Mouse (Mus musculus): ENCODE data around the gene B3gnt7. TPM values are rescaled to one million over a fixed set of nuclear protein-coding genes. Genes with fewer than 3 reads are reported as not detected.
"Not testable (repeated sequence)": the region's sequence is repeated elsewhere in the genome, so short reads cannot be mapped to it uniquely, and the experiment has no call there.

Gene B3gnt7
- total RNA-seq, 2 experiments from 2014 or later, result 10.0 to 10.6 TPM

GRCm38 (mm10) chr1:86301221-86302091 is 1.2 kb upstream of the B3gnt7 start:
- no peak for DNase-seq
- intact Hi-C loops (cut with DNase I), result no loop called here

GRCm38 (mm10) chr1:86303063-86303872 is 636 bp downstream of the B3gnt7 start:
- intact Hi-C loops (cut with DNase I), result no loop called here
- DNase-seq, result peak; percentile 66

- intact Hi-C loops (cut with DNase I), result no loop called here
- DNase-seq, result no peak
These were observed 1.2 kb downstream of the B3gnt7 start for GRCm38 (mm10) chr1:86303873-86304250.

GRCm38 (mm10) chr1:86306686-86307085 is 4.1 kb downstream of the B3gnt7 start:
- intact Hi-C loops (cut with DNase I), result no loop called here

GRCm38 (mm10) chr1:86307177-86307762 is 4.6 kb downstream of the B3gnt7 start:
- intact Hi-C loops (cut with DNase I), result no loop called here
- no peak for DNase-seq

More at GRCm38 (mm10) chr1:86306686-86307085, 4.1 kb downstream of the B3gnt7 start:
- no peak for DNase-seq

- intact Hi-C loops (cut with DNase I), result no loop called here
- DNase-seq, result no peak
These were observed 5.4 kb downstream of the B3gnt7 start for GRCm38 (mm10) chr1:86307871-86308641.

GRCm38 (mm10) chr1:86309270-86309833 is 6.7 kb downstream of the B3gnt7 start:
- DNase-seq, result no peak
- intact Hi-C loops (cut with DNase I), result no loop called here

- intact Hi-C loops (cut with DNase I), result no loop called here
- no peak for DNase-seq
These were observed 8.1 kb downstream of the B3gnt7 start for GRCm38 (mm10) chr1:86310536-86311310.

- DNase-seq, result no peak
- intact Hi-C loops (cut with DNase I), result no loop called here
These were observed 8.9 kb downstream of the B3gnt7 start for GRCm38 (mm10) chr1:86311467-86312005.

- no peak for DNase-seq
- intact Hi-C loops (cut with DNase I), result no loop called here
These were observed 9.6 kb downstream of the B3gnt7 start for GRCm38 (mm10) chr1:86312269-86312668.

- intact Hi-C loops (cut with DNase I), result no loop called here
- no peak for DNase-seq
These were observed 10.6 kb downstream of the B3gnt7 start for GRCm38 (mm10) chr1:86313096-86313771.

GRCm38 (mm10) chr1:86313772-86314125 is 11.1 kb downstream of the B3gnt7 start:
- intact Hi-C loops (cut with DNase I), result no loop called here
- peak; percentile 33 for DNase-seq

GRCm38 (mm10) chr1:86320822-86321413 is 18.3 kb downstream of the B3gnt7 start:
- no peak for DNase-seq
- intact Hi-C loops (cut with DNase I), result no loop called here

- intact Hi-C loops (cut with DNase I), result loop anchor here (5.0 kb wide), 2 partner anchors 119 to 159 kb away; no protein-coding TSS in a partner anchor
- no peak for DNase-seq
These were observed 33.7 kb downstream of the B3gnt7 start for GRCm38 (mm10) chr1:86336330-86336729.

- DNase-seq, result peak; percentile 82
- intact Hi-C loops (cut with DNase I), result loop anchor here (5.0 kb wide), 2 partner anchors 122 to 162 kb away; no protein-coding TSS in a partner anchor
These were observed 36.7 kb downstream of the B3gnt7 start for GRCm38 (mm10) chr1:86339156-86339812.

- DNase-seq; intact Hi-C loops (cut with DNase I): not testable (repeated sequence)
These were observed 38.5 kb downstream of the B3gnt7 start for GRCm38 (mm10) chr1:86341096-86341495.

GRCm38 (mm10) chr1:86342371-86342770 is 39.7 kb downstream of the B3gnt7 start:
- intact Hi-C loops (cut with DNase I), result no loop called here
- DNase-seq, result no peak

All from left cerebral cortex, postnatal 4 days (tissue).